Mouse (Mus musculus) neutrophil, adult 5-6 weeks (primary cell): Measurements from ENCODE around the gene Aox1. TPM values are rescaled to one million over a fixed set of nuclear protein-coding genes. Genes with fewer than 3 reads are reported as not detected.

Experiments used
- ATAC-seq: fragments of 151-379, 151-347 bp; 2 replicates; pipeline ENCODE4 v1.8.0; 2017; ENCODE audit warnings: mild to moderate bottlenecking, moderate TSS enrichment; ENCODE audit not compliant: insufficient number of reproducible peaks, poor library complexity, low FRiP score, severe bottlenecking; ENCODE audit errors: extremely low read depth
- total RNA-seq: library from RNA; stranded (forward); fragments of 200-1000 nt; gene quantifications from 2 replicates; pipeline ENCODE4 v1.2.3, GENCODE M21; 2017

Gene Aox1
- total RNA-seq, 1 experiment from 2014 or later: 0.23 TPM

GRCm38 (mm10) chr1:58152247-58152646 lies 122.5 kb downstream of the Aox1 start:
- ATAC-seq: no peak

Other genes starting within 250 kb of the Aox1 start
- gene Sgo2a, start 34.0 kb upstream of the Aox1 start, total RNA-seq: 0.93 and 0.98 TPM in 2 replicates
- gene Kctd18, start 11.0 kb upstream of the Aox1 start, total RNA-seq: 56.4 and 68.8 TPM in 2 replicates
- 0.61 TPM in 1 of 2 replicates, not detected in the other for gene Aox3, start 83.2 kb downstream of the Aox1 start, total RNA-seq
- not detected in 2 replicates for gene Aox4, start 180.5 kb downstream of the Aox1 start, total RNA-seq
- gene Aox2, start 248.4 kb downstream of the Aox1 start, total RNA-seq: not detected in 2 replicates